Mouse (Mus musculus): ENCODE measurements around the gene Trip6.
A peak's percentile ranks its signal among the peaks of the same experiment; 100 is the strongest.

Trip6 gene

GRCm38 (mm10) chr5:137314193-137315083, at the start of gene Trip6:
Gene Trip6, minus strand, starts transcription at chr5:137314404.
- DNase-seq, result peak; percentile 91

- DNase-seq, result no peak
Measured at GRCm38 (mm10) chr5:137358382-137358781, 44.2 kb upstream of the Trip6 start.

GRCm38 (mm10) chr5:137354091-137354490, 39.9 kb upstream of the Trip6 start:
- no peak for DNase-seq

- peak; percentile 70 for DNase-seq
Measured at GRCm38 (mm10) chr5:137352011-137352975, 38.1 kb upstream of the Trip6 start.

GRCm38 (mm10) chr5:137351394-137351793, 37.2 kb upstream of the Trip6 start:
- DNase-seq, result no peak

GRCm38 (mm10) chr5:137351058-137351380, 36.8 kb upstream of the Trip6 start:
- DNase-seq, result no peak

- DNase-seq, result no peak
Measured at GRCm38 (mm10) chr5:137350205-137351057, 36.2 kb upstream of the Trip6 start.

- peak; percentile 94 for DNase-seq
Measured at GRCm38 (mm10) chr5:137349384-137350204, 35.4 kb upstream of the Trip6 start, which contains the start of gene Ephb4. Gene Ephb4, plus strand, starts transcription at chr5:137350109.

- DNase-seq, result peak; percentile 85
Measured at GRCm38 (mm10) chr5:137348482-137349383, 34.5 kb upstream of the Trip6 start.

GRCm38 (mm10) chr5:137347856-137348255, 33.7 kb upstream of the Trip6 start:
- peak; percentile 45 for DNase-seq

- DNase-seq, result no peak
Measured at GRCm38 (mm10) chr5:137346983-137347382, 32.8 kb upstream of the Trip6 start.

- no peak for DNase-seq
Measured at GRCm38 (mm10) chr5:137346388-137346787, 32.2 kb upstream of the Trip6 start.

- DNase-seq, result peak; percentile 75
Measured at GRCm38 (mm10) chr5:137345821-137346220, 31.6 kb upstream of the Trip6 start.

GRCm38 (mm10) chr5:137343869-137344268, 29.7 kb upstream of the Trip6 start:
- DNase-seq, result no peak

GRCm38 (mm10) chr5:137343412-137343811, 29.2 kb upstream of the Trip6 start:
- DNase-seq, result no peak

- DNase-seq, result no peak
Measured at GRCm38 (mm10) chr5:137342407-137343012, 28.3 kb upstream of the Trip6 start.

GRCm38 (mm10) chr5:137340222-137340621, 26.0 kb upstream of the Trip6 start:
- no peak for DNase-seq

GRCm38 (mm10) chr5:137339290-137339979, 25.2 kb upstream of the Trip6 start:
- peak; percentile 68 for DNase-seq

GRCm38 (mm10) chr5:137338663-137339289, 24.6 kb upstream of the Trip6 start:
- DNase-seq, result no peak
